14 mouse cellular contexts compared by ENCODE assay signal in genomic region chr9:35247405-35247804, GRCm38 (mm10).
"Had no signal": no experiment of that assay in that cellular context is flagged by ENCODE, and none has a peak within 500 bp of the region (broad histone marks: within the 10 kb centered on the region; RNA-seq: fewer than 3 reads in every experiment).

No protein-coding gene starts in this region.

- H3K4me3 ChIP-seq: megakaryocyte, embryonic 14.5 days; midbrain, embryonic 12.5 days; midbrain, embryonic 15.5 days; neural tube, embryonic 12.5 days; stomach, embryonic 15.5 days had no signal

- H3K4me2 ChIP-seq: lung, embryonic 14.5 days; midbrain, embryonic 12.5 days; midbrain, embryonic 15.5 days; neural tube, embryonic 12.5 days; stomach, embryonic 15.5 days had no signal

- H3K27me3 ChIP-seq: megakaryocyte, embryonic 14.5 days; midbrain, embryonic 12.5 days; midbrain, embryonic 15.5 days; neural tube, embryonic 12.5 days; stomach, embryonic 15.5 days had no signal

- H3K9ac ChIP-seq: liver, embryonic 14.5 days; lung, embryonic 14.5 days; midbrain, embryonic 12.5 days; midbrain, embryonic 15.5 days; neural tube, embryonic 12.5 days; stomach, embryonic 15.5 days had no signal

- H3K27ac ChIP-seq: liver, embryonic 14.5 days; macrophage; midbrain, embryonic 12.5 days; midbrain, embryonic 15.5 days; neural tube, embryonic 12.5 days; stomach, embryonic 15.5 days had no signal

- ATAC-seq: midbrain, embryonic 15.5 days had no signal

- H3K9me3 ChIP-seq: megakaryocyte, embryonic 14.5 days; midbrain, embryonic 12.5 days; midbrain, embryonic 15.5 days; neural tube, embryonic 12.5 days; stomach, embryonic 15.5 days had no signal

- DNase-seq: lung, adult 18-20 months; lung, embryonic 14.5 days; lung, postnatal 10 days; right cerebral cortex, postnatal 14 days; thymus, adult 2 months; thymus, postnatal 25 days; thymus, postnatal 4 days had no signal

- H3K36me3 ChIP-seq: midbrain, embryonic 15.5 days; neural tube, embryonic 12.5 days; stomach, embryonic 15.5 days had no signal

- H3K4me1 ChIP-seq: megakaryocyte, embryonic 14.5 days; midbrain, embryonic 12.5 days; midbrain, embryonic 15.5 days; stomach, embryonic 15.5 days had no signal
